Mouse (Mus musculus) lung, embryonic 14.5 days (tissue): ENCODE data around the gene Svopl. TPM values are rescaled to one million over a fixed set of nuclear protein-coding genes. Genes with fewer than 3 reads are reported as not detected.

ENCODE experiments used
- ATAC-seq: fragments of 200-750 bp; cut with Nextera tagmentation; 2 replicates; pipeline ENCODE4 v1.8.0; 2017; ENCODE audit warnings: mild to moderate bottlenecking, moderate TSS enrichment, moderate library complexity; ENCODE audit not compliant: insufficient read depth
- DNase-seq: peaks from one replicate; pipeline ENCODE4 v3.0.0-alpha.2; 2015
- H3K27ac ChIP-seq: fragments of 300-500 bp; sonication (generic); 2 replicates; pipeline ENCODE4 v1.5.1; 2014; ENCODE audit warnings: low read depth, mild to moderate bottlenecking, moderate library complexity
- H3K27me3 ChIP-seq: fragments of 300-500 bp; sonication (generic); 2 replicates; pipeline ENCODE4 v1.6.1; 2014; ENCODE audit warnings: low read length, control low read depth; ENCODE audit not compliant: insufficient read depth
- H3K36me3 ChIP-seq: fragments of 300-500 bp; sonication (generic); 2 replicates; pipeline ENCODE4 v1.6.1; 2014; ENCODE audit warnings: control low read depth; ENCODE audit not compliant: insufficient read depth
- H3K4me1 ChIP-seq: fragments of 300-500 bp; sonication (generic); 2 replicates; pipeline ENCODE4 v1.6.1; 2014; ENCODE audit warnings: antibody characterized with exemption, control low read depth; ENCODE audit not compliant: insufficient read depth
- H3K4me2 ChIP-seq: fragments of 300-500 bp; sonication (generic); 2 replicates; pipeline ENCODE4 v1.6.1; 2014; ENCODE audit warnings: mild to moderate bottlenecking
- H3K4me3 ChIP-seq: fragments of 300-500 bp; sonication (generic); 2 replicates; pipeline ENCODE4 v1.5.1; 2014; ENCODE audit warnings: low read depth, low read length
- H3K9ac ChIP-seq: fragments of 300-500 bp; sonication (generic); 2 replicates; pipeline ENCODE4 v1.6.1; 2014
- H3K9me3 ChIP-seq: fragments of 300-500 bp; sonication (generic); 2 replicates; pipeline ENCODE4 v1.6.1; 2016; ENCODE audit warnings: low read depth, low read length, control low read depth
- CTCF ChIP-seq: IDR thresholded peaks from 2 replicates; pipeline ENCODE4 v1.5.1; 2016; ENCODE audit warnings: antibody characterized with exemption, low read depth
- WGBS: fragments of 180-500 bp; shearing (Covaris S2); extraction: QIAGEN DNeasy Blood & Tissue Kit; methylation state at CpG from one replicate; pipeline ENCODE4 v1.1.7; 2014; 5-methylcytosine and 5-hydroxymethylcytosine counted together
- polyA plus RNA-seq: library from polyadenylated mRNA; unstranded; fragments of >200 nt; fragmentation: Nextera tagmentation; extraction: Ambion mirVana; gene quantifications from 2 replicates; pipeline ENCODE4 v1.2.1, GENCODE M21; 2014

The Svopl gene
- polyA plus RNA-seq, 1 experiment from 2014 or later: 0.43 TPM

GRCm38 (mm10) chr6:37967386-37967785, 79.4 kb downstream of the Svopl start:
- H3K27me3 ChIP-seq: no peaks in the 10 kb centered on the region
- H3K9me3 ChIP-seq: no peaks in the 10 kb centered on the region
- ATAC-seq (no peak), DNase-seq (no peak)
- 88% methylated on average over 4 of the region's 4 CpGs for WGBS
- H3K36me3 ChIP-seq: peaks cover 52% of the 10 kb centered on the region
- H3K4me3 ChIP-seq: no peak overlapping the region
- TF ChIP-seq CTCF: no peak
- H3K4me2 ChIP-seq: no peak overlapping the region
- H3K4me1 ChIP-seq: no peaks in the 10 kb centered on the region
- no peak overlapping the region for H3K27ac ChIP-seq
- no peak overlapping the region for H3K9ac ChIP-seq

GRCm38 (mm10) chr6:37951306-37951705, 95.5 kb downstream of the Svopl start:
- Histone ChIP-seq H3K9me3 (no peaks in the 10 kb centered on the region), H3K36me3 (peaks cover 43% of the 10 kb centered on the region), H3K4me3 (no peak overlapping the region), H3K27me3 (no peaks in the 10 kb centered on the region), H3K27ac (no peak overlapping the region), H3K4me1 (no peaks in the 10 kb centered on the region), H3K4me2 (no peak overlapping the region), H3K9ac (no peak overlapping the region)
- DNase-seq (no peak), ATAC-seq (no peak)
- 72% methylated on average over 6 of the region's 6 CpGs for WGBS
- no peak for TF ChIP-seq CTCF

- H3K9me3 ChIP-seq: no peaks in the 10 kb centered on the region
- H3K36me3 ChIP-seq: peaks cover 9% of the 10 kb centered on the region
- no peak for TF ChIP-seq CTCF
- H3K27ac ChIP-seq: no peak overlapping the region
- H3K27me3 ChIP-seq: no peaks in the 10 kb centered on the region
- no peak overlapping the region for H3K4me3 ChIP-seq
- no peak overlapping the region for H3K9ac ChIP-seq
- ATAC-seq: no peak
- no peaks in the 10 kb centered on the region for H3K4me1 ChIP-seq
- H3K4me2 ChIP-seq: no peak overlapping the region
- 72% methylated on average over 6 of the region's 6 CpGs for WGBS
- DNase-seq: no peak
These were observed 110.3 kb downstream of the Svopl start for GRCm38 (mm10) chr6:37936498-37936897.

Other genes with a start within 250 kb of the Svopl start
- gene Trim24, start 176.2 kb downstream of the Svopl start, polyA plus RNA-seq: 19.4 and 20.0 TPM in 2 replicates
- gene Tmem213, start 62.3 kb upstream of the Svopl start, polyA plus RNA-seq: 4.4 and 5.9 TPM in 2 replicates
- 0.14 and 0.34 TPM in 2 replicates for gene Atp6v0a4, start 77.6 kb upstream of the Svopl start, polyA plus RNA-seq
- 5.9 and 6.2 TPM in 2 replicates for gene D630045J12Rik, start 207.0 kb upstream of the Svopl start, polyA plus RNA-seq